Mouse (Mus musculus) lung, embryonic 15.5 days (tissue): ENCODE measurements around the gene Gm2035. TPM values are rescaled to one million over a fixed set of nuclear protein-coding genes. Genes with fewer than 3 reads are reported as not detected.
"Not testable (repeated sequence)": the region's sequence is repeated elsewhere in the genome, so short reads cannot be mapped to it uniquely, and the experiment has no call there.

Source experiments
- ATAC-seq: fragments of 200-750 bp; cut with Nextera tagmentation; 2 replicates; pipeline ENCODE4 v1.8.0; 2017; ENCODE audit warnings: moderate number of reproducible peaks, borderline replicate concordance; ENCODE audit not compliant: low FRiP score, low TSS enrichment; ENCODE audit errors: extremely low read depth
- H3K27ac ChIP-seq: fragments of 300-500 bp; sonication (generic); 2 replicates; pipeline ENCODE4 v1.5.1; 2015; ENCODE audit warnings: moderate library complexity, mild to moderate bottlenecking, inconsistent platforms
- H3K27me3 ChIP-seq: fragments of 300-500 bp; sonication (generic); 2 replicates; pipeline ENCODE4 v1.6.1; 2015; ENCODE audit warnings: inconsistent platforms
- H3K36me3 ChIP-seq: fragments of 300-500 bp; sonication (generic); 2 replicates; pipeline ENCODE4 v1.6.1; 2015; ENCODE audit warnings: inconsistent platforms
- H3K4me1 ChIP-seq: fragments of 300-500 bp; sonication (generic); 2 replicates; pipeline ENCODE4 v1.6.1; 2015; ENCODE audit warnings: inconsistent platforms
- H3K4me2 ChIP-seq: fragments of 300-500 bp; sonication (generic); 2 replicates; pipeline ENCODE4 v1.6.1; 2015; ENCODE audit warnings: inconsistent platforms, mild to moderate bottlenecking, moderate library complexity
- H3K4me3 ChIP-seq: fragments of 300-500 bp; sonication (generic); 2 replicates; pipeline ENCODE4 v1.5.1; 2015; ENCODE audit warnings: mild to moderate bottlenecking, inconsistent platforms
- H3K9ac ChIP-seq: fragments of 300-500 bp; sonication (generic); 2 replicates; pipeline ENCODE4 v1.6.1; 2015; ENCODE audit warnings: inconsistent platforms
- H3K9me3 ChIP-seq: fragments of 300-500 bp; sonication (generic); 2 replicates; pipeline ENCODE4 v1.6.1; 2016; ENCODE audit warnings: inconsistent platforms
- WGBS: fragments of 180-500 bp; shearing (Covaris S2); methylation state at CpG from one replicate; pipeline ENCODE4 v1.1.7; 2015; 5-methylcytosine and 5-hydroxymethylcytosine counted together
- polyA plus RNA-seq: library from polyadenylated mRNA; unstranded; fragments of >200 nt; fragmentation: Nextera tagmentation; extraction: Ambion mirVana; gene quantifications from 2 replicates; pipeline ENCODE4 v1.2.1, GENCODE M21; 2015

Gm2035 gene
- polyA plus RNA-seq = not detected in 2 replicates

- WGBS = 75% methylated on average over 2 of the region's 2 CpGs
- not testable (repeated sequence) for H3K4me2 ChIP-seq, H3K9me3 ChIP-seq, H3K27me3 ChIP-seq, H3K36me3 ChIP-seq, ATAC-seq, H3K4me1 ChIP-seq, H3K27ac ChIP-seq, H3K4me3 ChIP-seq, H3K9ac ChIP-seq
Measured at GRCm38 (mm10) chr12:87919721-87920120, at the start of gene Gm2035. Gene Gm2035, minus strand, starts transcription at chr12:87919857.

- H3K9ac ChIP-seq, H3K4me3 ChIP-seq, ATAC-seq, H3K36me3 ChIP-seq, H3K4me1 ChIP-seq, H3K27me3 ChIP-seq, H3K27ac ChIP-seq, H3K4me2 ChIP-seq, H3K9me3 ChIP-seq: not testable (repeated sequence)
- WGBS = 77% methylated on average over 2 of the region's 2 CpGs
Measured at GRCm38 (mm10) chr12:87953780-87954179, 34.1 kb upstream of the Gm2035 start, which contains the start of gene Gm2042. Gene Gm2042, plus strand, starts transcription at chr12:87954080.

- not testable (repeated sequence) for H3K4me2 ChIP-seq, H3K9ac ChIP-seq, H3K9me3 ChIP-seq, H3K27ac ChIP-seq, ATAC-seq, H3K4me1 ChIP-seq, H3K27me3 ChIP-seq, H3K36me3 ChIP-seq, H3K4me3 ChIP-seq
- 75% methylated on average over 1 of the region's 1 CpGs for WGBS
Measured at GRCm38 (mm10) chr12:87895070-87895469, 24.6 kb downstream of the Gm2035 start, which contains the start of gene Gm2022. Gene Gm2022, plus strand, starts transcription at chr12:87895370.

GRCm38 (mm10) chr12:87873772-87874171 lies 45.9 kb downstream of the Gm2035 start, which contains the start of gene Gm2016:
Gene Gm2016, plus strand, starts transcription at chr12:87874072.
- not testable (repeated sequence) for H3K9me3 ChIP-seq, H3K9ac ChIP-seq, H3K4me3 ChIP-seq, H3K27me3 ChIP-seq, H3K4me1 ChIP-seq, ATAC-seq, H3K4me2 ChIP-seq, H3K36me3 ChIP-seq, H3K27ac ChIP-seq
- WGBS = 77% methylated on average over 5 of the region's 5 CpGs

Other genes starting within 250 kb of the Gm2035 start
- not detected in 2 replicates for gene Gm21319, start 144.1 kb downstream of the Gm2035 start, polyA plus RNA-seq
- not detected in 2 replicates for gene Gm21936, start 124.3 kb downstream of the Gm2035 start, polyA plus RNA-seq
- gene BB287469, start 103.3 kb downstream of the Gm2035 start, polyA plus RNA-seq = not detected in 2 replicates
- not detected in 2 replicates for gene Gm2001, start 77.5 kb downstream of the Gm2035 start, polyA plus RNA-seq
- not detected in 2 replicates for gene Gm2016, start 45.8 kb downstream of the Gm2035 start, polyA plus RNA-seq
- not detected in 2 replicates for gene Gm2022, start 24.5 kb downstream of the Gm2035 start, polyA plus RNA-seq
- gene Gm2042, start 34.2 kb upstream of the Gm2035 start, polyA plus RNA-seq = not detected in 2 replicates
- not detected in 2 replicates for gene Gm2075, start 92.0 kb upstream of the Gm2035 start, polyA plus RNA-seq
- gene Gm6803, start 98.9 kb upstream of the Gm2035 start, polyA plus RNA-seq = not detected in 2 replicates
- not detected in 2 replicates for gene Gm2056, start 107.1 kb upstream of the Gm2035 start, polyA plus RNA-seq
- not detected in 2 replicates for gene Gm16368, start 163.8 kb upstream of the Gm2035 start, polyA plus RNA-seq